Mouse (Mus musculus): ENCODE results near the gene Lzts3. TPM values are rescaled to one million over a fixed set of nuclear protein-coding genes. Genes with fewer than 3 reads are reported as not detected.
A peak's percentile ranks its signal among the peaks of the same experiment; 100 is the strongest.

The Lzts3 gene
- polyA plus RNA-seq, 1 experiment from 2014 or later = 3.7 TPM

DNA sequence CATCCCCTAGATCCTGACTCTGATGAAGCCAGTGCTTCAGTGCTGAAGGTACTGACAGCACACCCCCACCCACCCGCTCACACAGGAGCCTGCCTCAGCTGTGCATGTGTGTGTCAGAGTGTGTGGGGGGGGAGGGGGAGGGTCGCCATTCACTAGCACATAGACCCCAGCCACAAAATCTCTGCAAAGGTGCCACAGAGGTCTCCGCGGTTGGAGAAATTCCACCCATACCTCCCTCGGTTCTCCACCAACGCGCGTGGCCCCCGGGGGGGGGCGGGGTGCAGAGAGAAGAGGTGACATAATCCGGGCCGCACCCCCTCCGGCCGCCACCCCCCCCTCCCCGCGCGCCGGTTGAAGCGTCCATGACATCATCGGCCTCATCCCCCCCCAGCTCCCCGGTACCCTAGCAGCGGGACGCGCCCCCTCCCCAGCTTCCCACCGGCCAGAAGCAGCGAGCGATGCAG is 374 bp downstream of the Lzts3 start:
- Histone ChIP-seq H3K27me3 (ENCODE audit: control insufficient read depth, insufficient read depth, low read length) (peaks cover 7% of the 10 kb centered on the region; the same call in 1 of the 2 replicates), H3K36me3 (ENCODE audit: control insufficient read depth, insufficient read depth, low read length) (no peaks in the 10 kb centered on the region), H3K4me2 (replicated peaks; ENCODE audit: low read depth, low read length) (peak overlapping the region; percentile 78), H3K9me3 (ENCODE audit: control insufficient read depth, low read length) (no peaks in the 10 kb centered on the region), H3K9ac (ENCODE audit: low read depth, low read length) (peak overlapping the region; percentile 78), H3K4me3 (ENCODE audit: low read length) (peak overlapping the region; percentile 71), H3K27ac (ENCODE audit: low read depth, low read length) (no peak overlapping the region), H3K4me1 (ENCODE audit: control insufficient read depth, insufficient read depth, low read length) (peaks cover 3% of the 10 kb centered on the region; the same call in 1 of the 2 replicates)
- ATAC-seq (ENCODE audit: low FRiP score, low TSS enrichment) = peak; percentile 55
- under 1% methylated on average over 17 of the region's 27 CpGs for WGBS

DNA sequence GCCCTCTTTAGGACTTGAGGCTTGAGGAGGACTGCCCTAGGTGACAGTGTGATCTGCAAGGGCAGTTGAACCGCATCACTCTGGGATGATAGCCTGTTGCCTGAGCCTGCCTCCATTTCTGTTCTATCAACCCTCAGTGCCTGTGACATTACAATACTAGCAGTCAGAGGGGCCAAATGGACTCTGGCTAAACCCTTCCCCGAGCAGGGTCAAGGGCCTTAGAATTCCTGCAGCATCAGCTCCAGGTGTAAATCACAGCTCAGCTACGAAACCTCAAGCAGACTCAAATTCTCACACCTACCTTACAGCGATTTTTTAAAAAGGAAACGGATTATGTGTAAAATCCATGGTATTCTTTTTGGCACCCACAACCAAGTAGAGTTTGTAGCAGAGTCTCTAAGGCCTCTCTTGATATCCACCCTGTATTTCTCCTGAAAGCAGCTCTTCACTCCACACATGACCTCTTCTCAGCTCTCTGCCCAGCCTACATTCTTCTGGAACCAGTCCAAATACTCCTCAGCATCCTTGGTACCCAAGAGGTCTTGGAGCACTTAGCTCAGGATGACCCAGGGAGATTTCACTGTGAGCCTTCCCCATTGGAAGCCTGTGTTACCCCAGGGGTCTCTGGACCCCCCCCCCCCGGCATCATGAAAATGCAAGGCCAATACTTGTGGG is 1.1 kb downstream of the Lzts3 start:
- Histone ChIP-seq H3K27ac (ENCODE audit: low read depth, low read length) (no peak overlapping the region), H3K9me3 (ENCODE audit: control insufficient read depth, low read length) (no peaks in the 10 kb centered on the region), H3K36me3 (ENCODE audit: control insufficient read depth, insufficient read depth, low read length) (no peaks in the 10 kb centered on the region), H3K4me2 (replicated peaks; ENCODE audit: low read depth, low read length) (peak overlapping the region; percentile 78), H3K9ac (ENCODE audit: low read depth, low read length) (0 out of 2 replicates have a peak overlapping the region, but pooled peaks have one; percentile 78), H3K4me3 (ENCODE audit: low read length) (peak overlapping the region; percentile 71), H3K4me1 (ENCODE audit: control insufficient read depth, insufficient read depth, low read length) (peaks cover 3% of the 10 kb centered on the region; the same call in 1 of the 2 replicates), H3K27me3 (ENCODE audit: control insufficient read depth, insufficient read depth, low read length) (peaks cover 14% of the 10 kb centered on the region; the same call in 1 of the 2 replicates)
- 53% methylated on average over 6 of the region's 6 CpGs for WGBS
- ATAC-seq (ENCODE audit: low FRiP score, low TSS enrichment) = no peak

DNA sequence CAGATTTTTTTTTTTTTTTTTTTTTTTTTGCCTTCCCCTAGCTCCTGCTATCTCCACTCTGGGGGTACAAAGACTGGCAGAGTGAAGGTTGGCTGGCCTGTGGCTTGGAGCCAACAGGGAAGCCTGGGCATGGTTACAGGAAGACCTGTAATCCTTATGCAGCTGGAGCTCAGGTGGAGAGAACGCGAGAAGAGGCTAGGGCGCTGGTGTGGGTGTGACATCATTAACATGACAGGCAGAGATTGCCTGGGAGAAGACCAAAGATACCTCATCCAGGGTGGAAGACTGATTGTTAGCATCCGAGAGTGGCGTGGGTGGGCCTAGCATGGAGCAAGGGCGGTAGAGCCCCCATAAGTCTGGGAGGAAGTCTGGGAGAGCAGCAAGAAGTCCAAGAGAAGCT is 3.3 kb downstream of the Lzts3 start:
- no peak for ATAC-seq (ENCODE audit: low FRiP score, low TSS enrichment)
- H3K4me3 ChIP-seq (ENCODE audit: low read length) = no peak overlapping the region
- peaks cover 22% of the 10 kb centered on the region for H3K4me1 ChIP-seq (ENCODE audit: control insufficient read depth, insufficient read depth, low read length)
- no peaks in the 10 kb centered on the region for H3K36me3 ChIP-seq (ENCODE audit: control insufficient read depth, insufficient read depth, low read length)
- H3K27me3 ChIP-seq (ENCODE audit: control insufficient read depth, insufficient read depth, low read length) = peaks cover 35% of the 10 kb centered on the region
- H3K9ac ChIP-seq (ENCODE audit: low read depth, low read length) = no peak overlapping the region
- no peak overlapping the region for H3K27ac ChIP-seq (ENCODE audit: low read depth, low read length)
- no peaks in the 10 kb centered on the region for H3K9me3 ChIP-seq (ENCODE audit: control insufficient read depth, low read length)
- WGBS = 81% methylated on average over 6 of the region's 6 CpGs
- no peak overlapping the region for H3K4me2 ChIP-seq (replicated peaks; ENCODE audit: low read depth, low read length)

DNA sequence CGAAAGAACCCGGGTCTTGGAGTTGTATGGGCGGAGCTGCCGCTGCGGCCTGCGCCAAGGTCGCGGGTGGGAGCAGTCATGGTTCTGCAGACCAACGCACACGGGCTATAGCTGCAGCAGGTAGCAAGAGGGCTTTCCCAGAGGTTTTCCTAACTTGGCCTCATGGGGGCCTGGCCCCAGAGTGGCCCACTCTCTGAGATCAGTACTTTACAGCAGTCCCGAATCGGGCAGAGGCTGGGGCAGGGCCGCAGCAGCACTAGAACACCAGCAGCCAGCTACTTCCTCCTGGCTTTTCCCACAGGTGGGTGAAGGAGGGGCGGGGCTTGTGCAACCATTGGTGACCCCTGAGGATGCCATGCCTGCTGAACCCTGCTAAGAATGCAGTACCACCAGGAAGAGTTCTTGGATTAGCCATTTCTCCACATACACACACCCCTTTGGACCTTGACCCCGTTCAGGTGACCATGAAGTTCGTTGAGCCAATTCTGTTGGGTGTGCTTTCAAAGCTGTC is 4.4 kb downstream of the Lzts3 start:
- peak overlapping the region; percentile 76 for H3K27ac ChIP-seq (ENCODE audit: low read depth, low read length)
- ATAC-seq (ENCODE audit: low FRiP score, low TSS enrichment) = peak; percentile 6; the same call in 1 of the 2 replicates
- peak overlapping the region; percentile 34 for H3K4me2 ChIP-seq (replicated peaks; ENCODE audit: low read depth, low read length)
- 22% methylated on average over 16 of the region's 16 CpGs for WGBS
- peaks cover 24% of the 10 kb centered on the region for H3K4me1 ChIP-seq (ENCODE audit: control insufficient read depth, insufficient read depth, low read length)
- H3K36me3 ChIP-seq (ENCODE audit: control insufficient read depth, insufficient read depth, low read length) = no peaks in the 10 kb centered on the region
- peaks cover 42% of the 10 kb centered on the region for H3K27me3 ChIP-seq (ENCODE audit: control insufficient read depth, insufficient read depth, low read length)
- H3K9ac ChIP-seq (ENCODE audit: low read depth, low read length) = peak overlapping the region; percentile 42; the same call in 1 of the 2 replicates
- no peaks in the 10 kb centered on the region for H3K9me3 ChIP-seq (ENCODE audit: control insufficient read depth, low read length)
- H3K4me3 ChIP-seq (ENCODE audit: low read length) = peak overlapping the region; percentile 21; the same call in 1 of the 2 replicates

DNA sequence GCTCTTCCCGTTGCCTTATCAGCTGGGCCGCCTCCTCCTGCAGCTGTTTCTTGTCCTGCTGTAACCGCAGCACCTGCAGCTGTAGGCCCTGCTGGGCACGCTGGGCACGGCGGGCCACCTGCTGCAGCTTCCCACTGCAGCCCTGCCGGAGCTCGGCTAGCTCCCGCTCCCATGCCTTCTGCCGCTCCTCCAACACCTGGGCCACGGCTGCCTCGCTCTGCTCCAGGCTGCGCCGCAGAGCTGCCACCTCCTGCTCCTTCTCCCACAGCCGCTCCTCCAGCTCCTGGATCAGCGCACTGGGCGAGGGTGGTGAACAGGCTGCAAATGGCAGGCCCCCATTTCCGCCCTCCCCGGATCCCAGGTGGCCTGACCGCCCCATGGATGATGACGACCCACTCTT is 6.8 kb downstream of the Lzts3 start:
- Histone ChIP-seq H3K4me1 (ENCODE audit: control insufficient read depth, insufficient read depth, low read length) (peaks cover 21% of the 10 kb centered on the region), H3K4me3 (ENCODE audit: low read length) (peak overlapping the region; percentile 8), H3K27ac (ENCODE audit: low read depth, low read length) (no peak overlapping the region), H3K4me2 (replicated peaks; ENCODE audit: low read depth, low read length) (peak overlapping the region; percentile 81), H3K9me3 (ENCODE audit: control insufficient read depth, low read length) (no peaks in the 10 kb centered on the region), H3K36me3 (ENCODE audit: control insufficient read depth, insufficient read depth, low read length) (no peaks in the 10 kb centered on the region), H3K27me3 (ENCODE audit: control insufficient read depth, insufficient read depth, low read length) (peaks cover 42% of the 10 kb centered on the region), H3K9ac (ENCODE audit: low read depth, low read length) (peak overlapping the region; percentile 29)
- 13% methylated on average over 21 of the region's 21 CpGs for WGBS
- no peak for ATAC-seq (ENCODE audit: low FRiP score, low TSS enrichment)

DNA sequence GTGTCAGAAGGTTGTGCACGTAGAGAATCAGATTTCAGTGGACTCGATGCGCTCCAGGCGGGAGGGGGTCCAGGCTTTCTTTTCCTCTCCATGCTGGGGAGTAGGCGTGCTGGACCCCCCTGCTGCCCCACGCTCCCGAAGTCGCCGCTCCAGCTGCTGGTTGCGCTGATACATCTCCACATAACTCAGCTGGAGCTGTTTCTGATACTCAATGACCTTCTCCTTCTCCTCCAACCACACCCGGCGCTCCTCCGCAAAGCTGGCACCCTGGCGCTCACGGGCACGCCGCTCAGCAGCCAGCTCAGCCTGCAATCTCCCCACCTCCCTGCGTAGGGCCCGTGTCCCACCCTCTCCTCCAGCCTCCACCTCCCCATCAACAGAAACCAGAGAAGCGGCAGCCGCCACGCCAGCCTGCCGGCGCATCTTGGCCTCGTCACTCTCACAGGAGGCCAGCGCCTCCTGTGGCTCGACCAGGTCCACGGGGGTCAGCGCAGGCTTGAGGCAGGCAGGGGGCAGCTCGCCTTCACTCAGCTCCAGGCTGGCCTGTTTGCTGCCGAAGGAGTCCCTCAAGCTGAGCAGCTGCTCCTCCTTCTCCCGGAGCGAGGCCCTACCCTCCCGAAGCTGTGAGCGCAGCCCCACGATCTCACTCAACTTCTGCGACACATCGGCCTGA is 7.7 kb downstream of the Lzts3 start:
- H3K9ac ChIP-seq (ENCODE audit: low read depth, low read length) = peak overlapping the region; percentile 50
- peak overlapping the region; percentile 36 for H3K4me3 ChIP-seq (ENCODE audit: low read length)
- H3K36me3 ChIP-seq (ENCODE audit: control insufficient read depth, insufficient read depth, low read length) = no peaks in the 10 kb centered on the region
- H3K9me3 ChIP-seq (ENCODE audit: control insufficient read depth, low read length) = no peaks in the 10 kb centered on the region
- peaks cover 42% of the 10 kb centered on the region for H3K27me3 ChIP-seq (ENCODE audit: control insufficient read depth, insufficient read depth, low read length)
- H3K4me2 ChIP-seq (replicated peaks; ENCODE audit: low read depth, low read length) = peak overlapping the region; percentile 81
- ATAC-seq (ENCODE audit: low FRiP score, low TSS enrichment) = peak; percentile 66
- no peak overlapping the region for H3K27ac ChIP-seq (ENCODE audit: low read depth, low read length)
- 1% methylated on average over 38 of the region's 38 CpGs for WGBS
- H3K4me1 ChIP-seq (ENCODE audit: control insufficient read depth, insufficient read depth, low read length) = peaks cover 21% of the 10 kb centered on the region

DNA sequence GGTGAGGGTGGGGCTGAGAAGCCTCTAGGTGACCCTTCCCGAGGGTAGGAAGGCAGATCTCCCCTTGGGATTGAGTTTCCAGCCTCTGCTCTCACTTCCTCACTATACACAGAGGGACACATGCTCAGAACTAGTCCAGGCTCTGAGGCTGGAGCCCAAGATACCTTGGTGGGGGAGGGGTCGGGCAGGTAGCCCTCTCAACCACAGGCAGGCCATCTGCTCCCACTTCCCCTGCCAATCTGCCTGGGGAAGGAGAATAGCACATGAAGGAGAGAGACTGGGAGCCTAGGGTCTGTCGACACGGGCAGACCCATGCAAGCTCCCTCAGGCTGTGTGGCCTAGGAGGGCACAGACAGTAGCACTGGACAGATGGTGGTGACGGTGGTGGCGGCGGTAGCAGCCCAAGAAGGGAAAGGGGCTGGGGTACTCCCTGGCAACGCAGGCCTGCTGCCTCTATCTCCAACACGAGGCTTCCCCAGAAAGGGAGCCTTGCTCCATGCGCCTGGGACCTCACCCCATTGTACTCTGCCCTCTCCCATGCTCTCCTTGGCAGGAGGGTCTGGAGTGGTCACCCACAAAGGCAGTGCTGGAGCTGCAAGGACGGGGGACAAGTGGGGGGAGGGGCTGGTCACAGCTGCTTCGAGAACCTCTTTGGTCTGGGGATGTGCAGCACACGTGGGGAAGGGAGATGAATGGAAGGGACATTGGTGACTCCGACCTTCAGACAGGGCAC is 8.4 kb downstream of the Lzts3 start:
- Histone ChIP-seq H3K9me3 (ENCODE audit: control insufficient read depth, low read length) (no peaks in the 10 kb centered on the region), H3K4me3 (ENCODE audit: low read length) (peak overlapping the region; percentile 36), H3K36me3 (ENCODE audit: control insufficient read depth, insufficient read depth, low read length) (no peaks in the 10 kb centered on the region), H3K9ac (ENCODE audit: low read depth, low read length) (peak overlapping the region; percentile 50; the same call in 1 of the 2 replicates), H3K27ac (ENCODE audit: low read depth, low read length) (no peak overlapping the region), H3K27me3 (ENCODE audit: control insufficient read depth, insufficient read depth, low read length) (peaks cover 42% of the 10 kb centered on the region), H3K4me2 (replicated peaks; ENCODE audit: low read depth, low read length) (peak overlapping the region; percentile 81), H3K4me1 (ENCODE audit: control insufficient read depth, insufficient read depth, low read length) (peaks cover 21% of the 10 kb centered on the region)
- ATAC-seq (ENCODE audit: low FRiP score, low TSS enrichment) = no peak
- WGBS = 20% methylated on average over 14 of the region's 14 CpGs

DNA sequence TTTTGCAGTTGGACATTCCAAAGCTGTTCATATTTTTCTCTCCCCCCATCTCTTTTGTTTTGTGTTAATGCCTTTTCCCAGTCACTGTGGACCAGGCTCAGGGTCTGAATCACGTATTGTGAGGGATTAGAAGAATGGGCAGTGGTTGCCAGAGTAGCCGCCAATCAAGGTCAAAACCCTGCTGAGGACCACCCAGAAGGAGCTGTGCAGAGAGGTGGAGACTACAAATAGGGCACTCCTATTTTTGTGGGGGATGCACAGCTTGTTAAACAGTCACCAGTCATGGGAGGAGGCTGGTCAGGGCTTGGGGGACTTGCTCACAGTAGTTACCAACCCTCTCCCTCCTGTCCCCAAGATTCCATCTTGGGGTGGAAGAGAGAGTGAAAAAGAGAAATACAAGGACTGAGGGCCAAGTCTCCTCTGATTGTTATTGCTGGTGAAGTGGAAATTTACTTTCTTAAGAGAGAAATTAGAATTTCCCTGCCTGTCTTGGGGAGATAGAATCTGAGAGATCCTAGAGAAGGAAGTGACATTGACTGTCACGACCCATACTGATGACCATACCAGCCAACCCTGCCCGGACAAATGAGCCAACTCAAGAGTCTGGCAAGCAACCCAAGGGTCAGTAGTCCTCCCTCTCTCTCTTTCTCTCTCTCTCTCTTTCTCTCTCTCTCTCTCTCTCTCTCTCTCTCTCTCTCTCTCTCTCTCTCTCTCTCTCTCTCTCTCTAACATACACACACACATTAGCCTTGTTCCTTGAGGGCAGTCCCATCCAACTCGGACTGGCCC is 9.5 kb downstream of the Lzts3 start:
- H3K4me1 ChIP-seq (ENCODE audit: control insufficient read depth, insufficient read depth, low read length) = peaks cover 28% of the 10 kb centered on the region
- H3K36me3 ChIP-seq (ENCODE audit: control insufficient read depth, insufficient read depth, low read length) = no peaks in the 10 kb centered on the region
- no peak overlapping the region for H3K4me2 ChIP-seq (replicated peaks; ENCODE audit: low read depth, low read length)
- H3K9me3 ChIP-seq (ENCODE audit: control insufficient read depth, low read length) = no peaks in the 10 kb centered on the region
- no peak overlapping the region for H3K27ac ChIP-seq (ENCODE audit: low read depth, low read length)
- no peak overlapping the region for H3K9ac ChIP-seq (ENCODE audit: low read depth, low read length)
- 57% methylated on average over 5 of the region's 5 CpGs for WGBS
- no peak for ATAC-seq (ENCODE audit: low FRiP score, low TSS enrichment)
- H3K27me3 ChIP-seq (ENCODE audit: control insufficient read depth, insufficient read depth, low read length) = peaks cover 42% of the 10 kb centered on the region
- H3K4me3 ChIP-seq (ENCODE audit: low read length) = no peak overlapping the region

All from kidney, embryonic 14.5 days (tissue).